Mouse (Mus musculus): ENCODE data around the gene Abcd3. TPM values are rescaled to one million over a fixed set of nuclear protein-coding genes. Genes with fewer than 3 reads are reported as not detected.
A peak's percentile ranks its signal among the peaks of the same experiment; 100 is the strongest.

Gene Abcd3
- polyA plus RNA-seq, 1 experiment = 5.6 TPM

DNA sequence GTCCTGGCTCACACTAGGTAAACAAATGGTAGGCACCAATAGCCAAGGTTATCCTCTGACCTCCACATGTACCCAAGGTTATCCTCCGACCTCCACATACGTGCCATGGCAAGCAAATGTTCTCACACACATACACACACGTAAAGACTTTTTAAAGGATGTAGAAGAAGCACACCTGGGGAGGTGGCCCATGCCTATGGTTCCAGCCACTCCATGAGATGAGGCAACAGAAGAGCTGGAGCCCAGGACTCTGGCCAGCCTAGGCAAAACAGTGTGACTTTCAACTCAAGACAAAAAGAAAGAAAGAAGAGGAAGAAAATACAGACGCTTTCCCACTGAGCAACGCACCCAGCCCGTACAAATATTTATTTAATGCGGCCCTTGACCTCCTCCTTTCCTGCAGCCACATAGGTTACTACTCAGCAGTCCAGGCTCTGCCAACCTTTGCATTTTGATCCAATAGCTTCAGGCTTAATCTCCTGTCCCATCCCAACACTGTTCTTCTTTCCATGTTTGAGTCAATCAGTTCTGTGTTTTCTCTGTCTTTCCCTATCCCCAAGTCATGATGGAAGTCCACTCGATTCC, 6.5 kb upstream of the Abcd3 start:
- TF ChIP-seq GATA1 (IDR thresholded peaks at IDR 0.05; ENCODE audit: borderline replicate concordance, low read length) (no peak), FLI1 (IDR thresholded peaks at IDR 0.05; ENCODE audit: low read length) (no peak)
- peaks cover 2% of the 10 kb centered on the region for H3K27me3 ChIP-seq (replicated peaks)
- no peak overlapping the region for H3K4me3 ChIP-seq (replicated peaks)
- peaks cover 9% of the 10 kb centered on the region; the same call in 1 of the 2 replicates for H3K4me1 ChIP-seq
- H3K36me3 ChIP-seq (replicated peaks; ENCODE audit: low read length) = no peaks in the 10 kb centered on the region
- H3K9me3 ChIP-seq = no peaks in the 10 kb centered on the region

DNA sequence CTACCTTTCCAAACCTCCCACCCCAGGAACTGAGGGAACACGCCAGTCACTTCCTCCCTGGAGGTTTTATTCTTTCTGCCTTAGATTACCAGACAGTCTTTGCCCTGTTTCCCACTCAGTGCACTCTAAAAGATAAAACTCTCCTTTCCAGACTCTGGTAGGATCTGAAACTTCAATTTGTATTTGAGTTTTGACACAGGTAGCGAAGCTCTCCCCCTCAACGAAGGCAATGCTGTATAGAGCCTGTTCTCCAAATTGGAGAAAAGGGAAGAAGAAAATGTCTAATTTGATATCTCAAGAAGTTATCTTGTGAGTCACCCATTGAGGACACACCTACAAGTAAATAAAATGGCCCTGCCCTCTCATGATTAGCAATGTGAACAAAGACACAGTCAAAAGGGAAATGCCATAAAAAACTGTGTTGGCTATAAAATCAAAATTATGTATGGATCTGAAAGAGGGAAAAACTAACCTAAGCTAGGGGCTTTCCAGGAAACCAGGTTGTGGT, 4.6 kb upstream of the Abcd3 start:
- peaks cover 9% of the 10 kb centered on the region for H3K27me3 ChIP-seq (replicated peaks)
- no peaks in the 10 kb centered on the region for H3K36me3 ChIP-seq (replicated peaks; ENCODE audit: low read length)
- TF ChIP-seq GATA1 (IDR thresholded peaks at IDR 0.05; ENCODE audit: borderline replicate concordance, low read length) (no peak), FLI1 (IDR thresholded peaks at IDR 0.05; ENCODE audit: low read length) (no peak)
- H3K4me1 ChIP-seq = peaks cover 12% of the 10 kb centered on the region; the same call in 1 of the 2 replicates
- H3K9me3 ChIP-seq = peaks cover 3% of the 10 kb centered on the region; the same call in 1 of the 2 replicates
- no peak overlapping the region for H3K4me3 ChIP-seq (replicated peaks)

DNA sequence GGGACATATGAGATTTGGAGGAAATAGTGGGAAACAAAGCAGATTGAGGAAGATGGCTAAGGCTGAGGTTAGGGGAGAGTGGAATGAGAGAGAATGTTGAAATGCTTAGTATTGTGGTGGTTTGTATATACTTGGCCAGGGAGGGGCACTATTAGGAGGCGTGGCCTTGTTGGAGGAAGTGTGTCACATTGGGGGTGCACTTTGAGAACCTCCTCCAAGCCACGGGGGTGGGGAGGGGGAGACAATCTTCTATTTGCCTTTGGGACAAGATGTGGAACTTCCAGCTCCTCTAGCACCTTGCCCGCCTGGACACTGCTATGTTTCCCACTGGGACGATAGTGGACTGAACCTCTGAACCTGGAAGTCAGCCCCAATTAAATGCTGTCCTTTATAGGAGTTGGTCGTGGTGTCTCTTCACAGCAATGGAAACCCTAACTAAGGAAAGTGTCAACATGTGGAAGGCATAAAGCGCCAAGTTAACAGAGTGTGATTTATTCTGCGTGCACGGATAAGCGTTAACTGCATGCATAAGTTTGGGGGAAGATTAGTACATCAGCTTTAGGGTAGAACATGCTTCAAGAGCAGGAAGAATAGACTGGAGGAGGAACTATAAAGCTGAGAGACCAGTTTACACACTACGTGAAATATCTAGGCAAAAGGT, 3.8 kb upstream of the Abcd3 start:
- H3K4me3 ChIP-seq (replicated peaks) = no peak overlapping the region
- no peak for TF ChIP-seq GATA1 (IDR thresholded peaks at IDR 0.05; ENCODE audit: borderline replicate concordance, low read length)
- no peak for TF ChIP-seq FLI1 (IDR thresholded peaks at IDR 0.05; ENCODE audit: low read length)

DNA sequence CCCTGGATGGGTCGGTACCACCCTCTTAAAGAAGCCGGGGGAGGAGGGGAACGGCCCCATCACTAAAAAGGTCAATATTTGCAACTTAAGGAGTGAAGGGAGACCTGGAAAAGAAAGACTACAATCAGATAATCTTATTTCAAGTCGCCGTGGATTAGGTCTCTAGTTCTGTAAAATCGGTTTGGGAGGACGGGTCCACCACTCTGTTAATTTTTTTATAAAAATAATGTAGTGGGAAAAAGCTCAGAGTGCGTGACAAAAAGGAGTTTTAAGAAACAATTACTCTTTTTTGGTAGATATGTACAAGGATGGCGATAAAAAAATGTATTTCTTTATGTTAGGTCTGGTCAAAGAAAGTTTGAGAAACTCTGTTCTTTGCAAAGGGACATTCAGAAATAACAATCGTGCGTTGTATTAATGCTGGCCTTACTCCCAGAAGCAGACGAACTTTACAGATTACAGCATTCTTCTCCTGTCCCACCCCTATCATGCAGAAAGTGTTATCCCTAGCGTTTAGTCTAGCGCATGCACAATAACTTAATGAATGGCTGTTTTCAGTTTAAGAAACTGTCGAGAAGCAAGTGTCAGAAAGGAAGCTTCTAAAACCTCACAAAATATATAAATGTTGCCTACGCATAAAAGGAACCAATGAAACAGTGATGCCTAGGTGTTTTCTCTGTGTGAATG, 590 bp upstream of the Abcd3 start:
- Histone ChIP-seq H3K4me3 (replicated peaks) (peak overlapping the region; percentile 99), H3K36me3 (replicated peaks; ENCODE audit: low read length) (no peaks in the 10 kb centered on the region), H3K4me1 (peaks cover 20% of the 10 kb centered on the region), H3K9me3 (peaks cover 3% of the 10 kb centered on the region; the same call in 1 of the 2 replicates), H3K27me3 (replicated peaks) (peaks cover 9% of the 10 kb centered on the region)
- TF ChIP-seq FLI1 (IDR thresholded peaks at IDR 0.05; ENCODE audit: low read length) (no peak), GATA1 (IDR thresholded peaks at IDR 0.05; ENCODE audit: borderline replicate concordance, low read length) (no peak)

More for the DNA sequence above, 3.8 kb upstream of the Abcd3 start:
- peaks cover 19% of the 10 kb centered on the region for H3K4me1 ChIP-seq
- no peaks in the 10 kb centered on the region for H3K36me3 ChIP-seq (replicated peaks; ENCODE audit: low read length)
- H3K9me3 ChIP-seq = peaks cover 3% of the 10 kb centered on the region; the same call in 1 of the 2 replicates
- H3K27me3 ChIP-seq (replicated peaks) = peaks cover 9% of the 10 kb centered on the region

DNA sequence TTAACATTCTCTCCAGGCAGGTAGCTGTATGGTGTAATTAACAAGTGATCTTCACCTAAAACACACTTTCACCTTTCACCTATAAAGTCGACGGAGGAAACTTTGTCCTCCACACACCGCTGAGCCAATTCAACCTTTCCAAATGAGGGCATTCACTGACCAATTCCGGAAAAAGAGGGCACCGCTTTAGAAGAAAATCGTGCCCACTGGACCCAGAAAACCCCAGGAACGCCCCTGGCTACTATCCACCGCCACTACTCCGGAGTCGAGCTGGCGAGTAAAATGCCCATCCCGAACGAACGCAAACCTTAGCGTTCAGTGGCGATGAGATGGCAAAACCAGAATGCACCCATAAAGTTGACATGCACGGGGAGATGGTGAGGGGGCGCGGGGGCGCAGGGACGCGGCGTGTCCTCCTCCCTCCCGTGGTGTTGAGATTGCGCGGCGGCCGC, 663 bp downstream of the Abcd3 start:
- TF ChIP-seq GATA1 (IDR thresholded peaks at IDR 0.05; ENCODE audit: borderline replicate concordance, low read length) (no peak), FLI1 (IDR thresholded peaks at IDR 0.05; ENCODE audit: low read length) (no peak)
- peaks cover 11% of the 10 kb centered on the region for H3K27me3 ChIP-seq (replicated peaks)
- H3K4me3 ChIP-seq (replicated peaks) = peak overlapping the region; percentile 99
- H3K4me1 ChIP-seq = peaks cover 18% of the 10 kb centered on the region
- H3K36me3 ChIP-seq (replicated peaks; ENCODE audit: low read length) = no peaks in the 10 kb centered on the region
- peaks cover 3% of the 10 kb centered on the region; the same call in 1 of the 2 replicates for H3K9me3 ChIP-seq

DNA sequence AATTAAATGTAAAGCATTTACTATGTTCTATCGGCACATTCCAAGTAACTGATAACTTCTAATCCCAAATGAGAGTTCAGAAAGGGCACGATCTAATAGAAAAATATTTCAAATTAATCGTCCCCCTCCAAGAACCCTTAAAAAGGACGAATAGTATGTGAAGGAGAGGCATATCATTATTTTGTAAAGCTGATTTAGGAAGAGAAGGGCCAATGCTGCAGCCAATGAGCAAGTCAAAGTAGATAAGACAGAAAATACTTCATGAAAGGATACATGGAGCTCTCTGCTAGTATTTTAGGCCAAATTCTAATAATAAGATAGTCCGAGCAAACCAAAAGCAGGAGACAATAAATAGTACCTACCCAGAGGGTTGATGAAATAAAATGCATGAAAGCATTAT, 1.3 kb downstream of the Abcd3 start:
- peaks cover 11% of the 10 kb centered on the region for H3K27me3 ChIP-seq (replicated peaks)
- H3K36me3 ChIP-seq (replicated peaks; ENCODE audit: low read length) = no peaks in the 10 kb centered on the region
- H3K4me3 ChIP-seq (replicated peaks) = peak overlapping the region; percentile 99
- H3K9me3 ChIP-seq = peaks cover 3% of the 10 kb centered on the region; the same call in 1 of the 2 replicates
- H3K4me1 ChIP-seq = peaks cover 12% of the 10 kb centered on the region
- no peak for TF ChIP-seq GATA1 (IDR thresholded peaks at IDR 0.05; ENCODE audit: borderline replicate concordance, low read length)
- TF ChIP-seq FLI1 (IDR thresholded peaks at IDR 0.05; ENCODE audit: low read length) = no peak

DNA sequence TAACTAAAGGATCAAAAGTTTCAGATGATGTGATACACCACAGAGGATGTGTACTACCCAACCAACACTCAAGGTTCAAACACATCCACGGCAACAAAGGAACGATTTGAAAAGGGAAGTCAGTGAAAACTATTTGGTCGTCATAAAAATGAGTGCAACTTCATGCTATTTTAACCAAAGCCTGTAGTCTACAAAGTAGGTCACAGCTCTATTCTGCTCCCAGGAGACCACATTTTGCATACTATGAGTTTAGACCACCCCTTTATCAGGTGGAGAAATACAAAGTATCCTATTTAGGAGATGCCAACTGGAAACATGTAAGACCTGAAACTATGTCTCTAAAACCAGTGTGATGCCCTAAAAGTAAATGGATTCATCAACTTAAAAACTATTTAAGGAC, 6.9 kb downstream of the Abcd3 start:
- H3K36me3 ChIP-seq (replicated peaks; ENCODE audit: low read length) = no peaks in the 10 kb centered on the region
- H3K4me1 ChIP-seq = peaks cover 4% of the 10 kb centered on the region
- TF ChIP-seq FLI1 (IDR thresholded peaks at IDR 0.05; ENCODE audit: low read length) = no peak
- no peak for TF ChIP-seq GATA1 (IDR thresholded peaks at IDR 0.05; ENCODE audit: borderline replicate concordance, low read length)
- no peaks in the 10 kb centered on the region for H3K9me3 ChIP-seq
- H3K4me3 ChIP-seq (replicated peaks) = no peak overlapping the region
- peaks cover 2% of the 10 kb centered on the region for H3K27me3 ChIP-seq (replicated peaks)

DNA sequence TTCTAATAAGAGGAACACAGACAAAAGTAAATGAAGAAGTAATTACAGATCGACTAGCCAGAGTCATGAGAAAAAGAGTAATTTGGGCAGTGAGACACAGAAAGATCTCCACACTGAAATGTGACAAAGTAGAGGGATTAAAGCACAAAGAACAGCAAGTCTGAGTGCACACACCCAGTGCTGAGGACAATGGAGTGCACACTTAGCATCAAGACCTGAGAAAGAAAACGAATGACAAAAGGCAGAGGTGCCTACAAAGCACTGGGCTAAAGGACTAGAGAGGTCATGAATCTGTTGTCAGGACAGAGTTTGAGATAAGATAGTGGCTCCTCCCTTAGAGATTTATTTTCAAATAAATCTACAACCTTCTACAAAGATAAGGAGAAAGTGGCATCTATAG, 20.9 kb downstream of the Abcd3 start:
- Histone ChIP-seq H3K4me3 (replicated peaks) (no peak overlapping the region), H3K27me3 (replicated peaks) (no peaks in the 10 kb centered on the region), H3K36me3 (replicated peaks; ENCODE audit: low read length) (peaks cover 6% of the 10 kb centered on the region), H3K4me1 (no peaks in the 10 kb centered on the region), H3K9me3 (no peaks in the 10 kb centered on the region)
- TF ChIP-seq GATA1 (IDR thresholded peaks at IDR 0.05; ENCODE audit: borderline replicate concordance, low read length) (no peak), FLI1 (IDR thresholded peaks at IDR 0.05; ENCODE audit: low read length) (no peak)

DNA sequence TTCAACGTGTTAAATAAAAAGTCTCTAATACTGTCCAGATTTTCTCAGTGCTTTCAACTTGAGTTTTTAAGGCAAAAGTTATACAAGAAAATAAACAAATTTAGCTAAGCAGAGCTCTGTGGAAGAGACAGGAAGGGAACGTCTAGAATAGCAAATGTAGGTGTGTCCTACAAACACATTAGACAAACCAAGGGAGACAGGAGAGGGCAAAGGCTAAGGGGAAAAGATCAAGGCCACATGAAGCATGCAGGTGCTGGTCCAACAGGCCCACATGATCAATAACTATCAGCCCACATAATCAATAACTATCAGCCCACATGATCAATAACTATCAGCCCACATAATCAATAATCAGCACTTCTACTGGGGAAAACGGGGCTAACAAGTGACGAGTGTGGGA, 22.9 kb downstream of the Abcd3 start:
- Histone ChIP-seq H3K27me3 (replicated peaks) (no peaks in the 10 kb centered on the region), H3K36me3 (replicated peaks; ENCODE audit: low read length) (peaks cover 6% of the 10 kb centered on the region), H3K4me3 (replicated peaks) (no peak overlapping the region), H3K4me1 (no peaks in the 10 kb centered on the region), H3K9me3 (no peaks in the 10 kb centered on the region)
- no peak for TF ChIP-seq GATA1 (IDR thresholded peaks at IDR 0.05; ENCODE audit: borderline replicate concordance, low read length)
- TF ChIP-seq FLI1 (IDR thresholded peaks at IDR 0.05; ENCODE audit: low read length) = no peak
